Mouse (Mus musculus) C2C12 (cell line): ENCODE data around the gene Srgap1. TPM values are rescaled to one million over a fixed set of nuclear protein-coding genes. Genes with fewer than 3 reads are reported as not detected.

ENCODE experiments used
- H3K27me3 ChIP-seq: one replicate; pipeline ENCODE4 v1.6.1; 2011; ENCODE audit not compliant: control insufficient read depth, insufficient read depth, insufficient read length
- H3K36me3 ChIP-seq: one replicate; pipeline ENCODE4 v1.6.1; 2011; ENCODE audit not compliant: control insufficient read depth, insufficient read depth
- H3K4me3 ChIP-seq: one replicate; pipeline ENCODE4 v1.5.1; 2011; ENCODE audit warnings: mild to moderate bottlenecking, control low read depth; ENCODE audit not compliant: poor library complexity, insufficient read depth, severe bottlenecking
- H3K79me2 ChIP-seq: one replicate; pipeline ENCODE4 v1.6.1; 2011; ENCODE audit not compliant: control insufficient read depth, insufficient read depth
- H3K79me3 ChIP-seq: one replicate; pipeline ENCODE4 v1.6.1; 2011; ENCODE audit warnings: low read depth, control low read depth
- H3ac ChIP-seq: one replicate; pipeline ENCODE3; 2011; ENCODE audit warnings: low read depth; ENCODE audit not compliant: control insufficient read depth, insufficient read length
- CEBPB ChIP-seq: IDR thresholded peaks from one replicate; pipeline ENCODE4 v1.6.1; 2011; ENCODE audit warnings: low read depth, mild to moderate bottlenecking, control low read depth, moderate library complexity
- CTCF ChIP-seq: IDR thresholded peaks from one replicate; pipeline ENCODE4 v1.5.1; 2011; ENCODE audit not compliant: control insufficient read depth, insufficient read depth, insufficient read length
- FOSL1 ChIP-seq: IDR thresholded peaks from one replicate; pipeline ENCODE4 v1.8.0; 2011; ENCODE audit warnings: mild to moderate bottlenecking, low read length; ENCODE audit not compliant: poor library complexity, insufficient read depth, severe bottlenecking
- MAX ChIP-seq: IDR thresholded peaks from one replicate; pipeline ENCODE4 v1.6.1; 2011; ENCODE audit warnings: mild to moderate bottlenecking, control low read depth
- MYOD1 ChIP-seq: IDR thresholded peaks from one replicate; pipeline ENCODE4 v1.6.1; 2011; ENCODE audit warnings: low read depth; ENCODE audit not compliant: control insufficient read depth, insufficient read length
- MYOG ChIP-seq: IDR thresholded peaks from one replicate; pipeline ENCODE4 v1.6.1; 2011; ENCODE audit not compliant: control insufficient read depth, insufficient read length; ENCODE audit errors: extremely low read depth
- USF1 ChIP-seq: IDR thresholded peaks from one replicate; pipeline ENCODE4 v1.6.1; 2011; ENCODE audit warnings: low read depth, mild to moderate bottlenecking, control low read depth, moderate library complexity
- polyA plus RNA-seq: library from polyadenylated mRNA; unstranded; fragments of >200 nt; fragmentation: generic; extraction: Trizol; gene quantifications from one replicate; pipeline ENCODE4 v1.2.1, GENCODE M21; 2012; ENCODE audit warnings: missing spikeins

Gene Srgap1
- polyA plus RNA-seq, 1 experiment = 0.06 TPM

- H3K79me3 ChIP-seq = no peaks in the 10 kb centered on the region
- no peak overlapping the region for H3K4me3 ChIP-seq
- no peaks in the 10 kb centered on the region for H3K79me2 ChIP-seq
- H3K27me3 ChIP-seq = no peaks in the 10 kb centered on the region
- no peaks in the 10 kb centered on the region for H3K36me3 ChIP-seq
- H3ac ChIP-seq = no peak overlapping the region
- TF ChIP-seq MAX = no peak
- TF ChIP-seq CTCF = no peak
- no peak for TF ChIP-seq FOSL1
- no peak for TF ChIP-seq MYOG
- TF ChIP-seq CEBPB = no peak
- TF ChIP-seq MYOD1 = no peak
- TF ChIP-seq USF1 = no peak
Measured at GRCm38 (mm10) chr10:122002930-122003329, 44.2 kb downstream of the Srgap1 start.

- TF ChIP-seq MYOG (no peak), FOSL1 (no peak), MYOD1 (no peak), CEBPB (no peak), USF1 (no peak), CTCF (no peak), MAX (no peak)
- H3K36me3 ChIP-seq = no peaks in the 10 kb centered on the region
- H3K79me3 ChIP-seq = no peaks in the 10 kb centered on the region
- H3K4me3 ChIP-seq = no peak overlapping the region
- no peak overlapping the region for H3ac ChIP-seq
- H3K27me3 ChIP-seq = no peaks in the 10 kb centered on the region
- H3K79me2 ChIP-seq = no peaks in the 10 kb centered on the region
Measured at GRCm38 (mm10) chr10:121998806-121999205, 48.3 kb downstream of the Srgap1 start.

GRCm38 (mm10) chr10:121996500-121996899 lies 50.6 kb downstream of the Srgap1 start:
- no peaks in the 10 kb centered on the region for H3K27me3 ChIP-seq

GRCm38 (mm10) chr10:121995448-121995847 lies 51.7 kb downstream of the Srgap1 start:
- TF ChIP-seq FOSL1 = no peak
- TF ChIP-seq CTCF = no peak
- no peak for TF ChIP-seq USF1
- no peak for TF ChIP-seq CEBPB
- TF ChIP-seq MYOD1 = no peak
- TF ChIP-seq MYOG = no peak
- TF ChIP-seq MAX = no peak

More at GRCm38 (mm10) chr10:121996500-121996899, 50.6 kb downstream of the Srgap1 start:
- Histone ChIP-seq H3K4me3 (no peak overlapping the region), H3K79me2 (no peaks in the 10 kb centered on the region), H3K36me3 (no peaks in the 10 kb centered on the region), H3K79me3 (no peaks in the 10 kb centered on the region), H3ac (no peak overlapping the region)
- TF ChIP-seq MYOG (no peak), MAX (no peak), USF1 (no peak), FOSL1 (no peak), CTCF (no peak), MYOD1 (no peak), CEBPB (no peak)

GRCm38 (mm10) chr10:121994660-121995059 lies 52.5 kb downstream of the Srgap1 start:
- Histone ChIP-seq H3K4me3 (no peak overlapping the region), H3K79me3 (no peaks in the 10 kb centered on the region), H3K79me2 (no peaks in the 10 kb centered on the region), H3ac (no peak overlapping the region), H3K27me3 (no peaks in the 10 kb centered on the region), H3K36me3 (no peaks in the 10 kb centered on the region)
- TF ChIP-seq CEBPB = no peak
- no peak for TF ChIP-seq MYOG
- no peak for TF ChIP-seq FOSL1
- TF ChIP-seq MYOD1 = no peak

More at GRCm38 (mm10) chr10:121995448-121995847, 51.7 kb downstream of the Srgap1 start:
- Histone ChIP-seq H3K79me3 (no peaks in the 10 kb centered on the region), H3K79me2 (no peaks in the 10 kb centered on the region), H3K27me3 (no peaks in the 10 kb centered on the region), H3ac (no peak overlapping the region), H3K4me3 (no peak overlapping the region), H3K36me3 (no peaks in the 10 kb centered on the region)

- Histone ChIP-seq H3K4me3 (no peak overlapping the region), H3K27me3 (no peaks in the 10 kb centered on the region), H3K36me3 (no peaks in the 10 kb centered on the region), H3ac (no peak overlapping the region), H3K79me2 (no peaks in the 10 kb centered on the region), H3K79me3 (no peaks in the 10 kb centered on the region)
- TF ChIP-seq CTCF = no peak
Measured at GRCm38 (mm10) chr10:121992609-121993008, 54.5 kb downstream of the Srgap1 start.
